16 mouse cellular contexts compared by ENCODE assay signal in the genomic region with DNA sequence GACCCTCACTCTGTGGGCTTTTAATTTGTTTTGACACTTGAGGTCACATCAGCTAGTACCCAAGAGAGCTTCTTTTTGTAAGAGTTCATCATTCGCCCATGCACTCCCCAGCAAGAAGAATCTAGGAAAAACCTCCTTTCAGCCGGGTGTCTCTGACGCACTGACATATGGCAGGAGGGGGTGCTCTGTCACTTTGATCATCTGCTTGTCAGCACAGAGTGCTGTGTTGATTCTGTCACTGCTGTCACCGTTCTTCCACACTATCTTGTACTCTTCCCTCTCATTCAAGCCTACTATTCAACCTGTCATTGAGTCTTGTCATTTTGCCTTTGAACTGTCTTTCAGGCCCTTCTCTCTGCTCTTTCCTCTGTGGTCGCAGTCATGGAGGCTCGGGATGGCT.
DNase-seq lines count a peak whose midpoint lies in the region; ATAC-seq and TF ChIP-seq lines count a peak whose summit lies in the region.
"Had no signal": no experiment of that assay in that cellular context is flagged by ENCODE, and none has a peak within 500 bp of the region (broad histone marks: within the 10 kb centered on the region; RNA-seq: fewer than 3 reads in every experiment).

No protein-coding gene starts in this region.

- WGBS in heart, embryonic 16.5 days = 34% methylated on average over 6 of the region's 6 CpGs

- peak; percentile 45 to 49 for DNase-seq in cerebellum, adult 18-20 months
- no peak for DNase-seq in cerebellum, postnatal 4 days (ENCODE audit: low spot score in 2 of 2)
- no peak for DNase-seq in heart, postnatal 10 days
- peak; percentile 83 for DNase-seq in brain, embryonic 14.5 days (ENCODE audit: low read depth)
- peak; percentile 50 for DNase-seq in layer of hippocampus, adult 9-11 months
- no peak for DNase-seq in adrenal gland, adult 8-10 months
- DNase-seq in left cerebral cortex, postnatal 10 days (ENCODE audit: extremely low spot score in 1 of 2, low spot score in 2 of 2) = no peak
- DNase-seq: liver; right cerebral cortex, postnatal 14 days; thymus, postnatal 14 days had no signal

- H3K4me1 ChIP-seq in heart, embryonic 16.5 days (ENCODE audit: control insufficient read depth, insufficient read depth, low read length) = no peaks in the 10 kb centered on the region
- H3K4me1 ChIP-seq: embryonic facial prominence, embryonic 12.5 days; kidney, embryonic 15.5 days; neural tube, embryonic 13.5 days had no signal

- no peak for TF ChIP-seq POLR2A in brain, embryonic 14.5 days (IDR thresholded peaks at IDR 0.05; ENCODE audit: borderline replicate concordance, extremely low read depth, insufficient read depth, insufficient read length, poor library complexity, severe bottlenecking)

- H3K9me3 ChIP-seq in heart, embryonic 16.5 days (replicated peaks; ENCODE audit: control insufficient read depth, low read length) = no peaks in the 10 kb centered on the region
- H3K9me3 ChIP-seq: embryonic facial prominence, embryonic 12.5 days; hindbrain, embryonic 13.5 days; kidney, embryonic 15.5 days; neural tube, embryonic 13.5 days had no signal

- no peak overlapping the region for H3K27ac ChIP-seq in heart, embryonic 16.5 days (ENCODE audit: low read length)
- H3K27ac ChIP-seq: embryonic facial prominence, embryonic 12.5 days; hindbrain, embryonic 13.5 days; kidney, embryonic 15.5 days; left cerebral cortex, adult 2 months; neural tube, embryonic 13.5 days had no signal

- no peak for TF ChIP-seq CTCF in brain, embryonic 14.5 days (IDR thresholded peaks at IDR 0.05; ENCODE audit: borderline replicate concordance, extremely low read depth, insufficient read depth, insufficient read length)

- no peak overlapping the region for H3K9ac ChIP-seq in heart, embryonic 16.5 days (ENCODE audit: low read length)
- H3K9ac ChIP-seq: embryonic facial prominence, embryonic 12.5 days; hindbrain, embryonic 13.5 days; kidney, embryonic 15.5 days; neural tube, embryonic 13.5 days had no signal

- no peaks in the 10 kb centered on the region for H3K27me3 ChIP-seq in heart, embryonic 16.5 days (ENCODE audit: control insufficient read depth, insufficient read depth, low read length)
- H3K27me3 ChIP-seq: embryonic facial prominence, embryonic 12.5 days; hindbrain, embryonic 13.5 days; kidney, embryonic 15.5 days; neural tube, embryonic 13.5 days had no signal

- no peak overlapping the region for H3K4me2 ChIP-seq in heart, embryonic 16.5 days (ENCODE audit: low read depth, low read length)
- H3K4me2 ChIP-seq: embryonic facial prominence, embryonic 12.5 days; hindbrain, embryonic 13.5 days; kidney, embryonic 15.5 days; neural tube, embryonic 13.5 days had no signal

- intact Hi-C loops in heart, postnatal 10 days (cut with DNase I) = no loop called here
- intact Hi-C loops in left cerebral cortex, postnatal 10 days (cut with DNase I) = no loop called here

- H3K36me3 ChIP-seq in heart, embryonic 16.5 days (ENCODE audit: control insufficient read depth, insufficient read depth) = no peaks in the 10 kb centered on the region
- H3K36me3 ChIP-seq: embryonic facial prominence, embryonic 12.5 days; hindbrain, embryonic 13.5 days; kidney, embryonic 15.5 days; neural tube, embryonic 13.5 days had no signal

- H3K4me3 ChIP-seq in heart, embryonic 16.5 days (ENCODE audit: low read length) = no peak overlapping the region
- H3K4me3 ChIP-seq: embryonic facial prominence, embryonic 12.5 days; hindbrain, embryonic 13.5 days; kidney, embryonic 15.5 days; left cerebral cortex, adult 2 months; neural tube, embryonic 13.5 days had no signal

- ATAC-seq in heart, embryonic 16.5 days (replicated peaks; ENCODE audit: extremely low read depth, insufficient read depth, low FRiP score) = peak; percentile 60; the same call in 1 of the 2 replicates

Comparison
In these comparisons a context has a peak if more than half of its experiments do, and no peak if none do; other contexts are left out.
1. DNase-seq: peak in cerebellum, adult 18-20 months (2 of 2), brain, embryonic 14.5 days (single experiment) and layer of hippocampus, adult 9-11 months (single experiment); none in cerebellum, postnatal 4 days (0 of 2), heart, postnatal 10 days (0 of 2), adrenal gland, adult 8-10 months (single experiment) and left cerebral cortex, postnatal 10 days (0 of 2).